Mouse (Mus musculus): Measurements from ENCODE around the gene Ppm1h.

Gene Ppm1h

DNA sequence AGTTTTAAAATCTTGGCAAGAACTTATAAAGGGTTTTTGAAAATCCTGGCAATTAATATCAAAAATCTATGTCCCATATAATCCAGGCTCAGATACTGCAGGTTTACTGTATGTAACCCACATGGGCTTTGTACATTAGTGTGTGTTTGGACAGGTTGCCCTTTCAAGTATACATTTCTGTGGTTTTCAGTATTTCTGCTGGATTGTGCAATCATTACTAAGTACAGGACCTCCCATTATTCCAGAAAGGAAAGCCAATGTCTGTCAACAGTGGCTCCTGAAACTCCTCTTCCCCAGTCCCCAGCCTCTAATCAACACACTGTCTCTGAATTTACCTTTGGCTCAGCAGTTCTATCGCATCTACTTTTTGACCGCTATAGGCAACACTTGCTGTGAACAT, 66.4 kb downstream of the Ppm1h start:
- no peak for DNase-seq (ENCODE audit: low spot score)

DNA sequence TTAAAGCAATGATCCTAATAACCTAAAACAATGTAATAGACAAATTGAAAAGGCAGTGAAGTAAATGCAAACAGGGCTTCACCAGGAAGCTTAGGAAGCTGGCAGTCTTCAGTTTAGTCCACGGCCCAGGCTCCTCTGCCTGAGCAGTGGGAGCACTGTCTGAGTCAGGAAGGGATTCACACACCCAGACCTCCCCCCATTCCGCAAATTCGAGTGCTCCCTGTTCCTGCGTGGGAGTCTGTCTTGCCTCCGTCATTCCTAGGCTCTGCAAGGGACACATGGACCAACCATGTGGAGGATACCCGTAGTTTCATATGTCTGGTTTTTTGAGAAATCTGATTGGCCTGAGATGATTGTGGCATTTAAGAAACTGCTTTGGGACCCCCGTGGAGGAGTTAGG, 67.6 kb downstream of the Ppm1h start:
- DNase-seq (ENCODE audit: low spot score) = no peak

DNA sequence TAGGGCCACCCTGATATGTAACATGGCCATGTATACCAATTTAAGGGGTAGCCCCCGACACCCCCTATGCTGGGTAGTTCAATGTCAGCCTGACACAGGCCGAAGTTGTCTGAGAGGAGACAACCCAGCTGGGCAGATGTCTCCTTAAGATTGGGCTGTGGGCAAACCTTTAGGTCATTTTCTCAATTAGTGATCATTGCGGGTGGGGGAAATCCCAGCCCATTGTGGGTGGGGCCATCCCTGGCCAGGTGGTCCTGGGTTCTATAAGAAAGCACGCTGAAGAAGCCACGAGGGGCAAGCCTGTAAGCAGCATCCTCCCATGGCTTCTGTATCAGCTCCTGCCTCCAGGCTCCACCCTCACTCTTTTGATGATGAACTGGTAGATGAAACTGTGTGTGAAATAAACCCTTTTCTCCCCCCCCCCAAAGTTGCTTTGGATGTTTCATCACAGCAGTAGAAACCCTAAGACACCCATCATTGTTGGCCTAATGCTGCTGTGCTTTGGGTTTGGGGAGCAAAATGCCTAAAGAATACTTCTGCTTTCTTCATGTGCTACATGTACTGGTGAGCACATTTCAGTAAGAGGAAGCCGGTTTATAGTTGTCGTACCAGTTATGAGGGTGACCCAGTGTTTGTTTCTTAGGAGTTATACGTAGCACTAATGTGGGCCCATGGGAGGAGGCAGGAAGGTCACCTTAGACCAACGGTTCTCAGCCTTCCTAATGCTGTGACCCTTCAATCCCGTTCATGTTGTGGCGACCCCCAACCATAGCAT, 68.8 kb downstream of the Ppm1h start:
- DNase-seq (ENCODE audit: low spot score) = no peak

DNA sequence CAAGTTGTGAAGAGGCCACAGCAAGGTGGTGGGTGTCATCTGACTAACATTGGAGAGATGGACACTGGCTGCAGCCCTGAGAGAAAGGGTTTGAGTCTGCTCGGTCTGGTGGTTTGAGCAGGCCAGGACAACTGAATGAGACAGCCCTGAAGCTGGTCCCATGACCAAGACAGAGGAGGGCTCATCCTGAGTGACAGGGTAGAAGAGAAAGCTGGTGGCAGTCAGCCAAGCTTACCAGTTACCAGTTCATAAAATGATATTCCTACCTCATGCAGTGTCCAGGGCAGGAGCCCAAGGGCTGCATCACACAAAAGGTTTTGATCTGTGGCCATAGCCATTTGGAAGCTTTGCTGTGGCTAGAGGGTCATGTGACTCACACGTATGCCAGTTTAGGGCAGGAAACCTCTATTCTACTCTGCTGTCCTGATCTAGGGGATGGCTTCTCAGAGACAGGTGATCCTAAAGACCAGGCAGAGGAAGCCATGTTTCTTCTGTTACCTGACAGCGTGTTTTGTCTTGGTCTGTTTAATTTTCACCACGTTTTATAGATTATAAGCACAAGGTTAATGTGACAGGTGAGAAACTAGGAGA, 69.9 kb downstream of the Ppm1h start:
- DNase-seq (ENCODE audit: low spot score) = no peak

DNA sequence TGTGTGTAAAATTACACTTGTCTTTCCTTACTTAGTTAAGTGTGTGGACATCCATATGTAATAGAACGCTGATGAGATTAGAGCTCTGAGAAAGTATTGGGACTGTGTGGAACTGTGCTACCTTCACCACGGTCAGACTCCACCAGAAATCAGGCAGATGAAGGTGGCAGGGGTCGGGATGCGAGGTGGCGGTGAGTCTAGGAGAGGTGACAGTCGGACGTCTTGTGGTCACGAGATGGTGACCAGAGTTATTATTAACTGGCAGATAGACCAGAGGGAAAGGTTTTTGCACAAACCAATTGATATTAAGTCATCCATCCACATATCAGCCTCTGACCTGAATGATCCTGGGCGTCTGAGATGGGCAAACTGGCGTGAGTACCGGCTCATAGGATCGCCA, 70.5 kb downstream of the Ppm1h start:
- DNase-seq (ENCODE audit: low spot score) = no peak

DNA sequence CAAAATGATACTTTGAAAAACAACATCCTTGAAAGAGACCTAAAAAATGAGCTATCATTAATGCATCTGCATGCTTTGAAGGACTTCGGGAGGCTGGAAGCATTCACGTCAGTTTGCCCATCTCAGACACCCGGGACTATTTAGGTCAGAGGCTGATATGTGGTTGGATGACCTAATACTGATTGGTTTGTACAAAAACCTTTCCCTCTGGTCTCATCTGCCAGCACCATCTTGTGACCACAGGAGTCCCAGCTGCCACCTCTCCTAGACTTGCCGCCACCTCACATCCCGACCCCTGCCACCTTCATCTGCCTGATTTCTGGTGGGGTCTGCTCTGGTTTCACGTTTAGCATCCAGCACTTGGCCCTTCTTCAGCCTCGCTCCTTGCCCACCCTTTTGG, 71.3 kb downstream of the Ppm1h start:
- no peak for DNase-seq (ENCODE audit: low spot score)

DNA sequence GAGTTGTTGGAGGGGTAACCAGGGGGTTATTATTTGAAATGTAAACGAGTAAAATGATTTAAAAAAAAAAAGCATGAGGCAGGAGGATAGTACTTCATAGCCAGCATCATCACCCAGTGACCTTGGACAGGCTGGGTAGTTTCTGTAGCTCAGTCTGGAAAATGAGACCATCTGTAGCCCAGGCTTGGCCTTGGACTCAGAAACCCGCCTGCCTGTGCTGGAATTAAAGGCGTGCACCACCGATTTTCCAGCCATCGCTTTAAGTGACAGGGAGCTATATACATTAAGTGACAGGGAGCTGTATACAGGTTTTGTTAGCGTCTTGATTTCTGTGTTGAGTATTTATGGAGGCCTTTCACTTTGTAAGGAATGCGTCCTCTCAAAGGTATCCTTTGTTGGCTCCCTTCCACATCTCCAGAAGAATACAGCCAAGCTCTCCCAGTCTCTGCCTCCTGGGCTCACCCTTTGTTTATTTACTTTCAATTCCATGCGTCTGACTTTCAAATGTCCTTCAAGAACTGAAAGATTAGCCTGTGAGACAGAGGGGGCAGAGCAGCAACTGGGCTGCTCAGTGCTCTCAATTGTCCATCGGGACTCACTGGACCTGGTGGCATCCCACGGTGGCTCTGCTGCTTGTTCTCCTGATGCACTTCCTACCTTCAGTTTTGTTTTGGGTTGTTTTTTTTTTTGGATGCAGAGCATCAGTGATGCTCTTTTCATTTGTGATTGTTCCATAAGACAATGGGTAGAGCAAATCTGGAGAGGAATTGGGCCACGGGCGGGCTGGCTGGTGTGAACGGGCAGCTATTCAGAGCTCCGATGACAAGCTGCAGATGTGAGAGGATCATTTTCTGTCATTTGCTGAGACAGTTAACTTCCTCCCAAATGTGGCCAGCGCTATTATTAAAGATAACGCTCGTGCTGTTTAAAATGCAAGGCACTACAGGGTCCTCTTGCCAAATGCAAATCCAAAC, 74.7 kb downstream of the Ppm1h start:
- DNase-seq (ENCODE audit: low spot score) = no peak

DNA sequence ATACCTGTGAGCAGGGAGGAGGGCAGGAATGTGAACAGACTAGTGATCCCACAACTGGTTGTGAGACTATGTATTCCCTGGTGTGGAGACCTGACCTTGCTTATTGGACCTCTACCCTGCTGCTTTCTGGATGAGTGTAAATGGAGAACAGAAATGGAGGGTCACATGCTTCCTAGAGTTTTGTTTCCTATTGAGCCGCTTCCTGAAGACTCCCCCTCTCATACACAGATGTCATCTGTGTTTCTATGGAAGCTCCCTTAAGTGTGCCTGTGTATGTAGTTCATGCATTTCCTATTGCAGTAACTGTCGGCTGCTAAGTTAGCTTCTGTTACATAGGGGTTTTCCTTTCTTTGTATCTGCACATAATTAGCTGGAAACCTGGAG, 75.4 kb downstream of the Ppm1h start:
- no peak for DNase-seq (ENCODE audit: low spot score)

DNA sequence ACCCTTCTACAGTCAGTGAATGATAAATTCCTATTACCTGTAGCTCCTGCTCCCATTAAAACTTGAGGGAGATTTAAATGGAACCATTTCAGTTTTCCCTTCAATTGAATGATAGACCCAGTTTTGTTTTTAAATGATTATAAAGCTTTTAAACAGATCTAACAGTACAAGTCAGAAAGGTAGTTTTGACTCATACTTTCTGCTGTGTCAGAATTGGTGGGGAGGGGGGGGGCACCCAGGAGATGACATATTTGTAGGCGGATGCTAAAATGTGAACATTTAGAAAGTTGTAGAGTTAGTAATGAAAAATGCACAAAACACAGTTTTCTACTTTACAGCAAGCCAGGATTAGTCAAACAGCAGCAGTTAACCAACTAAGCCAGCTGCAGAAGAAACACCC, 76.4 kb downstream of the Ppm1h start:
- no peak for DNase-seq (ENCODE audit: low spot score)

DNA sequence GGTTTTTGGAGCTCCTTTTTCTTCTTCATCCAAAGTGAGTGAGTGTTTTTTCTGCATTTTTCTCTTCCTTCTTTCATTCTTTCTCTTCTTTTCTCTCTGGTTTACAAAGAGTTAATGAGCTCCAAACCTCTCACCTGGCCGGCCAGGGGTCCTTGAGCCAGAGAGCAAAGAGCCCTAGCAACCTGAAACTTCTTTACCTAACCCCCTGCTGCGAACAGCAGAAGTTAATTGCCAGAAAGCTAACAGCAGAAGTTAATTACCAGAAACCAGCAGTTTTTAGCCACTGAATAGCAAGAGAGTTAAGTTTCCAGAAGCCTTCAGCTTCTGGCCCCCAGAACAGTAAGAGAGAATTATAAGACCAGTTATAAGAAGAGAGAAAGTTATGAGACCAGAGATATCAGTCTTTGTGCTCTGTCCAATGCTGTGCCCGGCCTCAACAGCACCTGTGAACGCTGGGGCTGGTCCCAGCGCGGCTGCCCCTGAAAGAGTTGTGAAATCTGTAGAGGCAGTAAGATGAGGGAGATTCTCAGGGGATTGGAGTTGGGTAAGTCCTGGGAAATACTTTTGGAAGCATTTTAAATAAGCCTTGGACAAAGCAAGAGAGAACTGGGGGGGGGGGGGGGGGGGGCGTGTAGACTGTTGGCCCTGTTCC, 78.4 kb downstream of the Ppm1h start:
- DNase-seq (ENCODE audit: low spot score) = no peak

DNA sequence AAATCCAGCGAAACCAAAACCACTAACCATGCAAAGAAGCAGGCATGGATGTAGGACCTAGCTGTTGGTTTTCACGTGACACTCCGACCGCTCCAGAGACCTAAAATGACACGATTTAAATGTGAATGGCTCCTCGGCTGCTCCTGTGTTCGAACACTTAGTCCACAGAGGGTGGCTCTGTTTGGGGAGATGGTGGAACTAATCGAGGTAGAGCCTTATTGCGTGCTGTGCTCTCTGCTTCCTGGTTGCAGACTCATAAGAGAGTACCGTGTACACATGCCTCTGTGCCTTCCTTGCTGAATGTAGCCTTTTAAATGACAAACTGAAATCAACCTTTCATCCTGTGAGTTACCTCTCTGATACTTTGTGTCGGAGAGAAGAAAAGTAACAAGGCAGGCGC, 79.2 kb downstream of the Ppm1h start:
- no peak for DNase-seq (ENCODE audit: low spot score)

DNA sequence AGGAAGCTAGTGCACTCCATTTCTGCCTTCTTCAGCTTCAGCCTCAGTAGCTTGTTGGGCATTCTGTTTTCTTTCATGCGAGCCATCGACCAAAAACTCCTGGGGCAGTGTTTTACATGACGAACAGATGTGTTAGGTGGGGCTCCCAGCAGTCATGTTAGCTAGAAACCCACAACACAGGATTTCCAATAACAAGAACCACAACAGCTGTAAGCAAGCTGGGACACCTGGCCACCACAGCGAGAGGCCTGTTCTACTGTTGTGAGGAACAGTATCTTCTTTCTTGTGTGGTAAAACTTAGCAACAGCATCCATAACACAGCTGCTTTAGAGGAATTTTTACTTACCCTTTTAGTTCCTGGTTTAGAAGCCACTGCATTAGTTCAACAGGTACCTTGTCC, 79.8 kb downstream of the Ppm1h start:
- DNase-seq (ENCODE audit: low spot score) = no peak

DNA sequence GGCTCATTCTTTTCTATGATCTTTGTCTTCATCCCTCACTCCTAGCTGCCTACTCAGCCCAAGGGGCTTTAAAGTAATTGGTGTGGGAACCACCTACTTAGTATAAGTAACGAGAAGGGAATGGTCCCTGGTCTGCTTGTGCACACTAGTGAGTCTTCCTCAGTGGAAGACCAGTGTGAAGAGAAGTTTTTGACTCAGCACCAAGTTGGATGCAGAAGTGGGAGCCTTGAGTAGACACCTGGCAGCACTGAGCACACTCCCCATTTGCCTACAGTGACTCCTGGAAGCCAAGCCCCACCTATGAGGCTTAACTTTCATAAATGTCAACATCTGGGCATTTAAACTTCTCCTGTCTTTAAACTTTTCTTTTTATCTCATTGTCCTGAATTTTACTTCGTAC, 81.2 kb downstream of the Ppm1h start:
- DNase-seq (ENCODE audit: low spot score) = no peak

DNA sequence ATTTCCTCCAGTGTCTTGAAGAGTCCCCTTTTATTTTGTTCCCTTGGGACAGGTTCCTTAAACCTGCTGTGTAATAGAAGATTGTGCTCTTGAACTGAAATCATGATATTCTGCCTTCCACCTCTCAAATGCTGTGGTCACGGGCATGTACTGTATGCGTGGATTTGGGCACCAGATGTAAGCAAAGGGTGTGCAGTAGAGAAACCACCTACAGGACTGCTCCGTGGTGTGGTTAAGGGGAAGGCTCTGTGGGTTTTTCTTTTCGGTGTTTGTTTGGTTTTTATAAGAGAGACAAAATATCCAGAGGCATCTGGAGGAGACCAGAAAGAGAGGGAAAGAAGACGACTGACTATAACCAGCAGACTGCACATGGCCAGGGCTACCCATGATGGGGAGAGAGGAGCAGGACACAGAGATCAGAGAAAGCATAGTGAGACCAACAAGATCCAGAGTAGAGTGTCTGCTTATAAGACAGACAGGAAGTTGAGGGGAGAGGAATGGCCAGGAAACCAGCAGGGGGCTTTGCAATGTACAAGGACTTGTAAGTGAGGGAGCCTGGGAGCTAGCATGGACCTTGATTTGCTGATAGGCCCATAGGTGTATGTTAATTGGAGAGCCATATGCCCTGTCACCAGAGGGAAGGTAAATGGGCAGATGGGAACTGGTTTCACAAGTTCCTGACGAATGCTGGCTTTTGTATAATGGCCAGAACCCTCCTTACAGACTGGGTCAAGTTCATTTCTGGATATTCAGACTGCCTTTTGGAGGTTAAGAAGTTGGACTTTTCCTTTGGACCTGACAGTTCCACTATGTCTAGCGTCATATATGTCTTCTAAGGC, 82.1 kb downstream of the Ppm1h start:
- DNase-seq (ENCODE audit: low spot score) = no peak

DNA sequence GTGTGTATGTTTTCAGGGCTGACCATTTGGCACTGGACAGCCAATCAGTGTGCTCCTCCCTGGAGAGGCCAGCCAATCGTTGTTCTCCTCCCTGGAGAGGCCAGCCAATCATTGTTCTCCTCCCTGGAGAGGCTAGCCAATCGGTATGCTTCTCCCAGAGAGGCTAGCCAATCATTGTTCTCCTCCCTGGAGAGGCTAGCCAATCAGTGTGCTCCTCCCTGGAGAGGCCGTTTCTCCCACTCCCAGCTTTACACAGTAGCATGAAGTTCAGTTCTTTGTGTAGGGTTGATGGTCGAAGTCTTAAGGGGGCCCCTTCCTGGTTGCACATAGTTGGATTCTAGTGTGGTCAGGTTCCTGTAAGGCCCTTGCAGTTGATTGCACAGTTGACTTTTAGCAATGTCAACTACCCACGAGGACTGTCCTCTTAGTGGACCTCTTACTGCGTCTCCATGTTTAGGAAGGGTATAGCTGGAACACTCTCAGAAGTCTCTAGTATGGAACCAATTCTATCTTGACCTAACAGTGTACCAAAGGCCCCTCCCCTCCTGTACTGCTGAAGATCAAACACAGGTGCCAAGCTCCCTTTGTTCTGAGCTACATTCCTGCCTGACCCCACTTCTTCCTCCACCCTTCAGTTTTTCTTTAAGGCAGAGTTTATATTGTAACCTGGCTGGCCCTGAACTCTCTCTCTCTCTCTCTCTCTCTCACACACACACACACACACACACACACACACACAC, 84.4 kb downstream of the Ppm1h start:
- no peak for DNase-seq (ENCODE audit: low spot score)

DNA sequence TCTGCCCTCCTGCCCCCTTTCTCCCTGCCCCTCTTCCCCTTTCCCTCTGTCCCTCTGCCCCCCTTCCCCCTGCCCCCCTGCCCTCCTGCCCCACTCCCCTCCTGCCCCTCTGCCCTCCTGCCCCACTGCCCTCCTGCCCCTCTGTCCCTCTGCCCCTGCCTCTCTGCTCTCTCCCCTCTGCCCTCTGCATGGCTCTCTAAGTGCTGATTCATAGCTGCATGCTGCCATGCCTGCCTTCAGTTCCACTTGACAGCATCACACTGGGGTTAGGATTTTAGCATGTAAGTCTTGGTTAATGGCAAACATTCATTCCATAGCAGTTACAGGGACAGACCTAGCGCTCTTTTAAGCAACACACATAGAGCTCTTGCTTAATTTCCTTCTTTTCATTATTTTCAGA, 85.0 kb downstream of the Ppm1h start:
- no peak for DNase-seq (ENCODE audit: low spot score)

DNA sequence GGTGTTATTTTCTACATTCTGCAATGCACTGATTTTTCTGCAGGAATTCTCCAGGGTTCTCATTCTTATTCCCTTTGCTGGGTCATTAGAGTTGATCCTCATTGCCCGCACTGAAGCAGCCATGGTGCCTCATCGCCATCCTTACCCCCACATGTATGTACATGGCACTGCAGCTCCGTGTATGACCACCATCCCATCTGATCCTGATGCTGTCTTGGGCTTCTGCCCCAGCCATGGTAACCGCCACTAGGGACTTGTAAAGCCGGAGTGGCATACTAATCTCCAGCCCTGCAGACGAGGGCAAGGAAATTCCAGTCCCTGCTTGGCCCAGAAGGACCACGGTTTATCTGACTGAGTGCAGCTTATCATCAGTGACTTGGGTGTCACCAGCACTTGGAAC, 86.1 kb downstream of the Ppm1h start:
- no peak for DNase-seq (ENCODE audit: low spot score)

DNA sequence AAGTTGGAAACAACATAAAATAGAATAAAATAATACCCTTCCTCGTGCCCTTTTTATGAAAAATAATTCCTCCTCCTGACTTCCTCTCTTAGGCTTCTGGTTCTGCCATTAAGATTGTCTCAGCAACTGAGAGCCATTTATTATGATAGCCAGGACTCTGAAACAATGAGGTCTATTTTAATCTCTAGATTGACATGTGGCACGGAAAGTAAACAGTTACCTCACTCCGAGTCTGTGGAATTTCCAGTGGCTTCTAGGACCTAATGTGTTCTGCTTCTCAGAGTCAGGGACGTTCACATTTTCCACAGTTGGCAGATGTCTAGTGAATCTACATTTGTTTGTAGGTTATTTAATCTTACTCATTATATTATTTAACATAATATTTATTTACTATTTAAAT, 87.0 kb downstream of the Ppm1h start:
- DNase-seq (ENCODE audit: low spot score) = no peak

DNA sequence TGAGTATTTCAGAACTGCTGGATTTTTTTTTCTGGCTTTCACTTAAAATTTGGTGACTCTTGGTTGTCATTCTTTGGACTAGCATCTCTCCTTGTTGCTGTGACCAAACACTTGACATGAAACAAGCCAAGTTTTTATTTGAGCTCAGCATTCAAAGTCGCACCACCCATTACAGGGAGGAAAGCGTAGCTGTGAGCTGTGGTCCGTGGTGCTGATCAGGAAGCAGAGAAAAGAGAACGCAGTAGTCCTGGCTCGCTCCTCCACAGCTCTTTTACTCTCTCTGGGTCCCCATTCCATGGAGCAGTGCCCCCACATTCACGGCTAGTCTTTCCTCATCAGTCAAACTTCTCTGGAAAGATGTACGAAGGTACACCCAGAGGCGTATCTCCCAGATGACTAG, 87.4 kb downstream of the Ppm1h start:
- no peak for DNase-seq (ENCODE audit: low spot score)

DNA sequence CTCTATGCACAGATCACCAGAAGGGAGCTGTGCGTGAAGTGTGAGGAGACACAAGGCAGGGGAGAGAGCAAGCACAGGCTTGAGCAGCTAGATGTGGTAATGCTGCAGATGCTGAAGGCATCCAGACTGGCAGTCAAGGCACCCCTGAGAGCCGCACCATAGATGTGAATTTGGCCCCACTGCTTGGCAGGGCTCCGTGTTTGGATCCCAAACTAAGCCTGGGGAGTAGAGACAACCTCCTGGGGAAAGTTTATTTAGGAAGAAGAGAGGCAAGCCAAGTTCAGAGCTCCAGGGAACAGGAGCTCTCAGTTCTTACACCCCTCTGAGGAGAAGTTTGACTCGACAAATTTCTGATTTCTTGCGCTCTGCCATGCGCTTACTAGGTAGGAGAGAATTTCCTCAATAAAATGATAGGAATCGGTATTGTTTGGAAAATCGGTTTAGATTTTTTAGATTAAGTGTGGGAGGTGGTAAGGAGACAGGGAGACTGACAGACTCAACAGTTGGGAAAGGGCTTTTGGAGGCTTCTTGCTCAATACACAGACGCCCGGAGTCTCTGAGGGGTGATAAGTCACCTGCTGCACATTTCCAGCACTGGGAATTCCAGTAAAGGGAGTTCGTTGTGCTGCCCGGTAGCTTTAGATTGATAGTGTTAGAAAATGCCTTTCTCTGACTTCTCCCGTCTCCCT, 89.8 kb downstream of the Ppm1h start:
- DNase-seq (ENCODE audit: low spot score) = no peak
